Mouse (Mus musculus) heart, postnatal 0 days (tissue): ENCODE measurements around the gene Ear6. TPM values are rescaled to one million over a fixed set of nuclear protein-coding genes. Genes with fewer than 3 reads are reported as not detected.

Source experiments
- ATAC-seq: fragments of 200-750 bp; cut with Nextera tagmentation; 2 replicates; pipeline ENCODE4 v1.8.0; 2017; ENCODE audit warnings: low read depth, moderate number of reproducible peaks, moderate library complexity; ENCODE audit not compliant: insufficient read depth
- DNase-seq: peaks from one replicate; pipeline ENCODE4 v3.0.0-alpha.2; 2016; ENCODE audit warnings: low spot score
- H3K27ac ChIP-seq: fragments of 300-500 bp; sonication (generic); 2 replicates; pipeline ENCODE4 v1.5.1; 2014; ENCODE audit warnings: low read depth, mild to moderate bottlenecking
- H3K27me3 ChIP-seq: fragments of 300-500 bp; sonication (generic); 2 replicates; pipeline ENCODE4 v1.6.1; 2014; ENCODE audit warnings: low read length, mixed read lengths; ENCODE audit not compliant: control insufficient read depth, insufficient read depth
- H3K36me3 ChIP-seq: fragments of 300-500 bp; sonication (generic); replicated peaks from 2 replicates; pipeline ENCODE4 v1.6.1; 2014; ENCODE audit warnings: low read length, mixed read lengths; ENCODE audit not compliant: control insufficient read depth, insufficient read depth
- H3K4me1 ChIP-seq: fragments of 300-500 bp; sonication (generic); 2 replicates; pipeline ENCODE4 v1.6.1; 2014; ENCODE audit warnings: antibody characterized with exemption; ENCODE audit not compliant: control insufficient read depth, insufficient read depth
- H3K4me2 ChIP-seq: fragments of 300-500 bp; sonication (generic); 2 replicates; pipeline ENCODE4 v1.6.1; 2014; ENCODE audit warnings: low read depth, mild to moderate bottlenecking, low read length, moderate library complexity
- H3K4me3 ChIP-seq: fragments of 300-500 bp; sonication (generic); 2 replicates; pipeline ENCODE4 v1.5.1; 2014; ENCODE audit warnings: low read depth, low read length
- H3K9ac ChIP-seq: fragments of 300-500 bp; sonication (generic); replicated peaks from 2 replicates; pipeline ENCODE4 v1.6.1; 2014; ENCODE audit warnings: low read depth, low read length, mixed read lengths
- H3K9me3 ChIP-seq: fragments of 300-500 bp; sonication (generic); replicated peaks from 2 replicates; pipeline ENCODE4 v1.6.1; 2016; ENCODE audit warnings: low read length; ENCODE audit not compliant: control insufficient read depth
- CTCF ChIP-seq: IDR thresholded peaks from 2 replicates; pipeline ENCODE4 v1.5.1; 2016; ENCODE audit warnings: antibody characterized with exemption, control low read depth, low read depth
- EP300 ChIP-seq: IDR thresholded peaks from 2 replicates; pipeline ENCODE4 v1.6.1; 2016; ENCODE audit warnings: antibody characterized with exemption, low read depth
- WGBS: fragments of 180-500 bp; shearing (Covaris S2); extraction: QIAGEN DNeasy Blood & Tissue Kit; methylation state at CpG from one replicate; pipeline ENCODE4 v1.1.7; 2014; 5-methylcytosine and 5-hydroxymethylcytosine counted together
- polyA plus RNA-seq: library from polyadenylated mRNA; unstranded; fragments of >200 nt; fragmentation: Nextera tagmentation; extraction: Ambion mirVana; gene quantifications from 2 replicates; pipeline ENCODE4 v1.2.1, GENCODE M21; 2015
- total RNA-seq: library from RNA; depleted of rRNA; stranded (reverse); fragments of >200 nt; gene quantifications from 2 replicates; pipeline ENCODE4 v1.2.3, GENCODE M21; 2014; ENCODE audit warnings: low replicate concordance

Gene Ear6
- total and polyA plus RNA-seq, 2 experiments from 2014 or later = not detected

DNA sequence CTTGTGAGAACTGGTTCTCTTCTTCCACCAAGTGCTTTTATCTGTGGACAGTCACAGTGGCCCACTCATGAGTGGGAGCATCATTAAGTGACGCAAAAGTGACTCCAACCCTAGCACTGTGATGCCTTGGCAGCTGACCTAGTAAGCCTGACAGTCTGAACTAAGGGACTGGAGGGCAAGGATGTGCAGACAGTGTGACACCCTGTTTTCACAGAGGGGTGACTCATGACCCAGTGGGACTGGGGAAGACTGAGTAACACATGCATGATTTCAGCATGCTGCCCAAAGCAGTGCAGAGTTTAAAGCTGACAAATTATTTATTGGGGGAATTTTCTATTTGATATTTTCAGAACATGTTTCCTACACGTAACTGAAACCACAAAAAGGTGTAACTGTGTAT lies 17.3 kb downstream of the Ear6 start:
- ATAC-seq (no peak), DNase-seq (no peak)
- no peaks in the 10 kb centered on the region for H3K9me3 ChIP-seq
- H3K27ac ChIP-seq = no peak overlapping the region
- H3K4me2 ChIP-seq = no peak overlapping the region
- H3K4me3 ChIP-seq = no peak overlapping the region
- no peaks in the 10 kb centered on the region for H3K4me1 ChIP-seq
- H3K27me3 ChIP-seq = no peaks in the 10 kb centered on the region
- no peak overlapping the region for H3K9ac ChIP-seq
- H3K36me3 ChIP-seq = no peaks in the 10 kb centered on the region
- TF ChIP-seq CTCF = no peak
- no peak for TF ChIP-seq EP300
- 42% methylated on average over 2 of the region's 2 CpGs for WGBS

DNA sequence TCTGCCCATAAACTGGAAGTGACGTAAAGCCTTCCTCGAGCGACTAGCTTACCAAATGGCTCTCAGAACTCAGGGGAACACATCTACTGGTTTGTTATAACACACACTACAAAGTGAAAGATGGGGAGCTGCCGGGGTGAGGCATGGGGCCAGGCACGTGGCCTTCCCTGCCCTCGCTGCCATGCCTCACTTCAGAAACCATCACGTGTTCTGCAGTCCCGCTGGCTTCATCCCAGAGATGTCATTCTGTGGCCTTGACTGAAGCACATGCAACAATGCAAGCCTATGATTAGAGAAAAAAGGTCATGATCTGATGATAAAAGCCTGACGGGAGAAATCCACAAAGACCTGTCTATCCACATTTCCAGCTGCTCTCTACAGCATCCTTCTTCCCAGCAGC lies 18.2 kb downstream of the Ear6 start:
- H3K4me3 ChIP-seq = no peak overlapping the region
- DNase-seq (no peak), ATAC-seq (no peak)
- TF ChIP-seq EP300 (no peak), CTCF (no peak)
- no peaks in the 10 kb centered on the region for H3K27me3 ChIP-seq
- H3K36me3 ChIP-seq = no peaks in the 10 kb centered on the region
- H3K4me1 ChIP-seq = no peaks in the 10 kb centered on the region
- H3K27ac ChIP-seq = no peak overlapping the region
- H3K9ac ChIP-seq = no peak overlapping the region
- no peak overlapping the region for H3K4me2 ChIP-seq
- no peaks in the 10 kb centered on the region for H3K9me3 ChIP-seq
- 61% methylated on average over 9 of the region's 9 CpGs for WGBS

DNA sequence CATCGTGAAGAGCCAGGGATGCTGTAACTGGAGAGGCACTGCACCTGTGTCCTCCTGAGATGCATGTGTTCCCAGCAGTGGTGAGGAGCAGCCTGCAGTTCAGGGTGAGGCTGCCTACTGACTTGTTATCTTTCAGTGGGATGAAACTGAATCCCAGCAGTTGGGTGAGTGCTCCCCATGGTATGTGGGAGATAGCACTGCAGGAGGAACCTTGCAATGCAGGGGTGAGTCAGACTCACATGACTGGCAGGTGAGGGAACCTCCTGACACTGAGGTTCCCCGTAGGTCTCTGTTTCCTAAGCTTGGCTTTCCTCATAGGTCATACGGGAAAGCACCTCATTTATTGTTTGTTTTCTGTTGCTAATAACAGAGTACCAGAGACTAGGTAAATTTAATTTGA lies 24.0 kb downstream of the Ear6 start:
- TF ChIP-seq CTCF = no peak
- no peak for TF ChIP-seq EP300
- no peak overlapping the region for H3K4me3 ChIP-seq
- WGBS = 69% methylated on average over 3 of the region's 3 CpGs

DNA sequence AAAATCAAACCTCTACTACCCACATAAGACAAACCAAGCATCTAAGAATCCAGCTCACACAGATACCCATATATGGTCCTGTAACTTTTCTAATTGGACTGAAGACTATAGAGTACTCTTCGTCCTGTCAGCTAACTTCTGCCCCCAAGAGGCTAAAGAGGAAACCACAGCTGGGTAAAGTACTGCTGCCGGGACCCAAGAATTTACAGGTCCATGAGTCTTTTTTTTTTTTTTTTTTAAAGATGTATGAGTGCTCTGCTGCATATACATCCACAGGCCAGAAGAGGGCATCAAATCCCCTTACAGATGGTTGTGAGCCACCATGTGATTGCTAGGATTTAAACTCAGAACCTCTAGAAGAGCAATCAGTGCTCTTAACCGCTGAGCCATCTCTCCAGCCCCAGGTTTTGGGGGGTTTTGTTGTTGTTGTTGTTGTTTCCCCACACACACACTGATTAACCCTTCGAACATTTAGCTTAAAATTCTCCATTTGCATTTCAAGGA lies 30.1 kb downstream of the Ear6 start:
- Histone ChIP-seq H3K36me3 (peaks cover 21% of the 10 kb centered on the region), H3K27ac (peak overlapping the region; percentile 76), H3K4me2 (peak overlapping the region; percentile 95), H3K4me3 (peak overlapping the region; percentile 78), H3K4me1 (peaks cover 7% of the 10 kb centered on the region; the same call in 1 of the 2 replicates), H3K9ac (0 out of 2 replicates have a peak overlapping the region, but pooled peaks have one; percentile 48), H3K9me3 (no peaks in the 10 kb centered on the region), H3K27me3 (no peaks in the 10 kb centered on the region)
- DNase-seq = peak; percentile 79
- 3% methylated on average over 4 of the region's 4 CpGs for WGBS
- TF ChIP-seq CTCF = peak; percentile 70
- peak; percentile 39; the same call in 1 of the 2 replicates for TF ChIP-seq EP300
- ATAC-seq = peak; percentile 48; the same call in 1 of the 2 replicates

More for the DNA sequence above, 24.0 kb downstream of the Ear6 start:
- Histone ChIP-seq H3K4me2 (no peak overlapping the region), H3K9me3 (no peaks in the 10 kb centered on the region), H3K4me1 (no peaks in the 10 kb centered on the region), H3K36me3 (no peaks in the 10 kb centered on the region), H3K9ac (no peak overlapping the region), H3K27ac (no peak overlapping the region), H3K27me3 (no peaks in the 10 kb centered on the region)
- no peak for ATAC-seq
- DNase-seq = no peak

DNA sequence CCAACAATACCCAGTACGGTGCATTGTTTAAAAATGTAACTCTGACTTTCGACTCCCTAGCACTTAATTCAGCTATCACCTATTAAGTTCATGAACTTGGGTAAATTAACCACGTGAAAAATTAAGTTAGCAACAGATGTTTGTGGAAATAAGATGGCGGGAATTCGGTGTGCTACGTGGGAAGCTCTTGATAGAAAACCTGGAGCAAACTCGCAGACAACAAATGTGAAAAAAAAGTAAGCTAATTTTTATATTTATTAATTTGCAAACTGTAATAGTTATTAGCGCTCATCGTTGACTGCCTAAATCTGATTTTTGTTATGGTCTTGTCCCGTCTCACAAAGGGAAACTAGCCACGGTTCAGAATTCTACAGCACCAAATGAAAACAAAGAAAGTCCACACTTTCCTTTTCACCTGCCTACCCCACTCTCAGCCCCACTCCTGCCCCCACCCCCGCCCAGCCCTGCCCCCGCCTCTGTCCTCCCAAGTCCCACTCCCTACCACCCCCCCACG lies 30.6 kb downstream of the Ear6 start:
- Histone ChIP-seq H3K36me3 (peaks cover 26% of the 10 kb centered on the region), H3K27me3 (no peaks in the 10 kb centered on the region), H3K9ac (peak overlapping the region; percentile 48), H3K4me3 (peak overlapping the region; percentile 78), H3K4me2 (peak overlapping the region; percentile 95), H3K9me3 (no peaks in the 10 kb centered on the region), H3K4me1 (peaks cover 7% of the 10 kb centered on the region; the same call in 1 of the 2 replicates), H3K27ac (peak overlapping the region; percentile 76)
- under 1% methylated on average over 14 of the region's 14 CpGs for WGBS
- no peak for TF ChIP-seq EP300
- no peak for TF ChIP-seq CTCF
- 0 out of 2 replicates have a peak, but pooled peaks have one; percentile 1 for ATAC-seq
- peak; percentile 36 for DNase-seq
